Mouse (Mus musculus) monocyte, adult 5-6 weeks (primary cell): Measurements from ENCODE around the gene Cdh23. TPM values are rescaled to one million over a fixed set of nuclear protein-coding genes. Genes with fewer than 3 reads are reported as not detected.

Experiments
- ATAC-seq: fragments of 153-309, 156-312 bp; replicated peaks from 2 replicates; pipeline ENCODE4 v1.8.0; 2017; ENCODE audit warnings: mild to moderate bottlenecking; ENCODE audit not compliant: low TSS enrichment, insufficient number of reproducible peaks, severe bottlenecking, poor library complexity, low FRiP score
- total RNA-seq: library from RNA; stranded (forward); fragments of 200-1000, 200-491, 200-594 nt; gene quantifications from 3 replicates; pipeline ENCODE4 v1.2.3, GENCODE M21; 2017

The Cdh23 gene
- total RNA-seq, 1 experiment from 2014 or later = 1.1 TPM

GRCm38 (mm10) chr10:60536098-60536811 lies 160.0 kb downstream of the Cdh23 start:
- ATAC-seq = no peak

- no peak for ATAC-seq
Measured at GRCm38 (mm10) chr10:60532502-60532901, 163.8 kb downstream of the Cdh23 start.

GRCm38 (mm10) chr10:60531349-60531748 lies 164.9 kb downstream of the Cdh23 start:
- ATAC-seq = no peak

- ATAC-seq = no peak
Measured at GRCm38 (mm10) chr10:60530633-60531032, 165.7 kb downstream of the Cdh23 start.

- no peak for ATAC-seq
Measured at GRCm38 (mm10) chr10:60527949-60528348, 168.3 kb downstream of the Cdh23 start.

- no peak for ATAC-seq
Measured at GRCm38 (mm10) chr10:60525081-60525480, 171.2 kb downstream of the Cdh23 start.

- no peak for ATAC-seq
Measured at GRCm38 (mm10) chr10:60516286-60516685, 180.0 kb downstream of the Cdh23 start.

- ATAC-seq = no peak
Measured at GRCm38 (mm10) chr10:60498538-60498937, 197.8 kb downstream of the Cdh23 start.

- ATAC-seq = no peak
Measured at GRCm38 (mm10) chr10:60495070-60495469, 201.2 kb downstream of the Cdh23 start.

- no peak for ATAC-seq
Measured at GRCm38 (mm10) chr10:60491538-60491937, 204.8 kb downstream of the Cdh23 start.

- ATAC-seq = no peak
Measured at GRCm38 (mm10) chr10:60481381-60481780, 214.9 kb downstream of the Cdh23 start.

GRCm38 (mm10) chr10:60474549-60474948 lies 221.7 kb downstream of the Cdh23 start:
- 0 out of 2 replicates have a peak, but pooled peaks have one; percentile 22 for ATAC-seq

GRCm38 (mm10) chr10:60473782-60474322 lies 222.4 kb downstream of the Cdh23 start:
- no peak for ATAC-seq

- ATAC-seq = no peak
Measured at GRCm38 (mm10) chr10:60467752-60468151, 228.5 kb downstream of the Cdh23 start.

- no peak for ATAC-seq
Measured at GRCm38 (mm10) chr10:60463953-60464647, 232.2 kb downstream of the Cdh23 start.

GRCm38 (mm10) chr10:60456662-60457397 lies 239.5 kb downstream of the Cdh23 start:
- ATAC-seq = no peak

GRCm38 (mm10) chr10:60455193-60455592 lies 241.1 kb downstream of the Cdh23 start:
- ATAC-seq = no peak

- ATAC-seq = no peak
Measured at GRCm38 (mm10) chr10:60447186-60447585, 249.1 kb downstream of the Cdh23 start.

- ATAC-seq = 0 out of 2 replicates have a peak, but pooled peaks have one; percentile 11
Measured at GRCm38 (mm10) chr10:60445031-60445593, 251.2 kb downstream of the Cdh23 start.
